In genomic region chr17:15746696-15747095, GRCm38 (mm10) we compare ENCODE assay signal across 22 mouse cellular contexts. TPM values are rescaled to one million over a fixed set of nuclear protein-coding genes. Genes with fewer than 3 reads are reported as not detected.
DNase-seq lines count a peak whose midpoint lies in the region; ATAC-seq and TF ChIP-seq lines count a peak whose summit lies in the region.
"Had no signal": no experiment of that assay in that cellular context is flagged by ENCODE, and none has a peak within 500 bp of the region (broad histone marks: within the 10 kb centered on the region; RNA-seq: fewer than 3 reads in every experiment).

No protein-coding gene starts in this region.

- DNase-seq in gastrocnemius, adult 2 months = peak; percentile 21
- DNase-seq in gastrocnemius, postnatal 36 days = no peak
- no peak for DNase-seq in limb, embryonic 10.5 days (ENCODE audit: low spot score)
- peak; percentile 29 for DNase-seq in ES-E14 (ENCODE audit: low read depth, low spot score)
- DNase-seq in stomach, postnatal 0 days (ENCODE audit: low spot score) = peak; percentile 39
- DNase-seq in spleen, postnatal 10 days (ENCODE audit: low spot score in 2 of 2) = no peak
- DNase-seq: adrenal gland, adult 8-10 months; adrenal gland, postnatal 36 days; cerebellum, adult 8-10 months; cerebellum, postnatal 14 days; embryo, embryonic 11 days; heart, adult 2 months; heart, postnatal 4 days; kidney, adult 2 months had no signal

- no peak overlapping the region for H3K4me2 ChIP-seq in limb, embryonic 12.5 days
- no peak overlapping the region for H3K4me2 ChIP-seq in stomach, postnatal 0 days (replicated peaks; ENCODE audit: low read depth)
- H3K4me2 ChIP-seq: embryonic facial prominence, embryonic 15.5 days; heart, embryonic 13.5 days; hindbrain, embryonic 13.5 days; intestine, embryonic 15.5 days had no signal

- H3K9me3 ChIP-seq in limb, embryonic 12.5 days = no peaks in the 10 kb centered on the region
- H3K9me3 ChIP-seq in limb, embryonic 10.5 days (replicated peaks) = no peaks in the 10 kb centered on the region
- H3K9me3 ChIP-seq in ES-E14 (ENCODE audit: control insufficient read depth, insufficient read depth, low read depth, low read length) = no peaks in the 10 kb centered on the region
- H3K9me3 ChIP-seq in stomach, postnatal 0 days (ENCODE audit: control insufficient read depth, low read length) = no peaks in the 10 kb centered on the region
- H3K9me3 ChIP-seq: embryonic facial prominence, embryonic 15.5 days; forebrain, embryonic 10.5 days; heart, embryonic 13.5 days; hindbrain, embryonic 13.5 days; intestine, embryonic 15.5 days had no signal

- no peaks in the 10 kb centered on the region for H3K27me3 ChIP-seq in limb, embryonic 12.5 days
- H3K27me3 ChIP-seq in limb, embryonic 10.5 days (ENCODE audit: low read depth, poor library complexity, severe bottlenecking) = no peaks in the 10 kb centered on the region
- H3K27me3 ChIP-seq in stomach, postnatal 0 days (ENCODE audit: control insufficient read depth, insufficient read depth, low read length) = no peaks in the 10 kb centered on the region
- H3K27me3 ChIP-seq: CH12.LX; embryonic facial prominence, embryonic 15.5 days; heart, embryonic 13.5 days; hindbrain, embryonic 13.5 days; intestine, embryonic 15.5 days had no signal

- peaks cover 80% of the 10 kb centered on the region for H3K36me3 ChIP-seq in limb, embryonic 12.5 days
- peaks cover 96% of the 10 kb centered on the region for H3K36me3 ChIP-seq in limb, embryonic 10.5 days
- H3K36me3 ChIP-seq in ES-E14 (ENCODE audit: control insufficient read depth, insufficient read depth, low read length, poor library complexity, severe bottlenecking) = peaks cover 13% of the 10 kb centered on the region
- peaks cover 16% of the 10 kb centered on the region for H3K36me3 ChIP-seq in stomach, postnatal 0 days (ENCODE audit: control insufficient read depth, insufficient read depth, low read length)

- H3K9ac ChIP-seq in limb, embryonic 12.5 days (replicated peaks) = no peak overlapping the region
- no peak overlapping the region for H3K9ac ChIP-seq in ES-E14 (ENCODE audit: insufficient read depth, low read depth, low read length, poor library complexity, severe bottlenecking)
- H3K9ac ChIP-seq in stomach, postnatal 0 days (ENCODE audit: low read length) = no peak overlapping the region
- H3K9ac ChIP-seq: embryonic facial prominence, embryonic 15.5 days; heart, embryonic 13.5 days; hindbrain, embryonic 13.5 days; intestine, embryonic 15.5 days had no signal

- in situ Hi-C loops in ES-E14 (cut with MboI; ENCODE audit: low sequenced_read_pairs in 2 of 2, unreplicated experiment in 2 of 2) = no loop called here

- no peak overlapping the region for H3K27ac ChIP-seq in gastrocnemius, adult 2 months
- H3K27ac ChIP-seq in limb, embryonic 12.5 days = no peak overlapping the region
- no peak overlapping the region for H3K27ac ChIP-seq in limb, embryonic 10.5 days
- H3K27ac ChIP-seq in ES-E14 (ENCODE audit: insufficient read depth, low read depth, low read length, poor library complexity, severe bottlenecking) = no peak overlapping the region; the same call in 1 of the 2 replicates
- no peak overlapping the region for H3K27ac ChIP-seq in stomach, postnatal 0 days (replicated peaks)
- H3K27ac ChIP-seq: embryonic facial prominence, embryonic 15.5 days; forebrain, embryonic 10.5 days; heart, adult 2 months; heart, embryonic 13.5 days; hindbrain, embryonic 13.5 days; intestine, embryonic 15.5 days had no signal

- TF ChIP-seq EP300 in stomach, postnatal 0 days (optimal IDR thresholded peaks at IDR 0.05) = no peak

- no peak for TF ChIP-seq CTCF in gastrocnemius, adult 2 months (IDR thresholded peaks at IDR 0.05)
- no peak for TF ChIP-seq CTCF in stomach, postnatal 0 days (IDR thresholded peaks at IDR 0.05; ENCODE audit: low read depth)

- ATAC-seq in limb, embryonic 12.5 days (ENCODE audit: insufficient number of reproducible peaks, insufficient read depth, low FRiP score, low TSS enrichment, low read depth) = 0 out of 2 replicates have a peak, but pooled peaks have one; percentile 66
- peak; percentile 79 for ATAC-seq in stomach, postnatal 0 days (ENCODE audit: low FRiP score, low TSS enrichment)
- ATAC-seq: intestine, embryonic 15.5 days had no signal

- no peak overlapping the region for H3K4me3 ChIP-seq in gastrocnemius, adult 2 months
- H3K4me3 ChIP-seq in limb, embryonic 12.5 days (replicated peaks) = no peak overlapping the region
- no peak overlapping the region for H3K4me3 ChIP-seq in limb, embryonic 10.5 days
- H3K4me3 ChIP-seq in ES-E14 (ENCODE audit: insufficient read depth in 1 of 2, low read depth in 1 of 2, low read length in 2 of 2, poor library complexity in 1 of 2, severe bottlenecking in 1 of 2) = no peak overlapping the region
- H3K4me3 ChIP-seq in stomach, postnatal 0 days (ENCODE audit: low read depth, low read length) = no peak overlapping the region
- H3K4me3 ChIP-seq: embryonic facial prominence, embryonic 15.5 days; erythroblast, embryonic 14.5 days; forebrain, embryonic 10.5 days; heart, adult 2 months; heart, embryonic 13.5 days; hindbrain, embryonic 13.5 days; intestine, embryonic 15.5 days had no signal

- WGBS in limb, embryonic 12.5 days = 76% methylated on average over 11 of the region's 11 CpGs
- WGBS in limb, embryonic 10.5 days = 88% methylated on average over 11 of the region's 11 CpGs
- 77% methylated on average over 11 of the region's 11 CpGs for whole genome bisulfite sequencing in stomach, postnatal 0 days

- intact Hi-C loops in gastrocnemius, adult 2 months (cut with DNase I) = no loop called here
- intact Hi-C loops in gastrocnemius, postnatal 36 days (cut with DNase I) = no loop called here

- H3K4me1 ChIP-seq in limb, embryonic 12.5 days (replicated peaks) = peaks cover 4% of the 10 kb centered on the region; the same call in 1 of the 2 replicates
- no peaks in the 10 kb centered on the region for H3K4me1 ChIP-seq in limb, embryonic 10.5 days
- H3K4me1 ChIP-seq in ES-E14 (ENCODE audit: control insufficient read depth in 2 of 2, insufficient read depth in 2 of 2, low read length in 2 of 2, poor library complexity in 1 of 2) = peaks cover 4% of the 10 kb centered on the region in 2 experiments; a peak in 1 of 4 replicates
- H3K4me1 ChIP-seq in stomach, postnatal 0 days (replicated peaks; ENCODE audit: control insufficient read depth, insufficient read depth) = no peaks in the 10 kb centered on the region
- H3K4me1 ChIP-seq: embryonic facial prominence, embryonic 15.5 days; forebrain, embryonic 10.5 days; hindbrain, embryonic 13.5 days; intestine, embryonic 15.5 days had no signal

TF ChIP-seq in ES-E14, 5 proteins besides CTCF, POLR2A, EP300 and RAD21:
- no peak for TF ChIP-seq CHD2 (IDR thresholded peaks at IDR 0.05; ENCODE audit: low read depth, low read length)
- no peak for TF ChIP-seq ZNF384 (IDR thresholded peaks at IDR 0.05; ENCODE audit: low read depth, low read length)
- no peak for TF ChIP-seq ZC3H11A (IDR thresholded peaks at IDR 0.05; ENCODE audit: borderline replicate concordance, low read depth, low read length)
- no peak for TF ChIP-seq HCFC1 (IDR thresholded peaks at IDR 0.05; ENCODE audit: borderline replicate concordance, insufficient read depth, low read length)
- no peak for TF ChIP-seq MAFK (IDR thresholded peaks at IDR 0.05; ENCODE audit: insufficient read depth, low read depth, low read length)

RNA-seq across cellular contexts. Expression of gene Chd1, which starts 41.9 kb away (rescaled TPM):
- total RNA-seq in gastrocnemius, adult 2 months (2021) = 10 to 100 TPM; 13.6 to 16.4 TPM
- 10 to 100 TPM; 11.4 to 11.7 TPM for total RNA-seq in gastrocnemius, postnatal 36 days (2021)
- polyA plus RNA-seq in limb, embryonic 12.5 days (2016; fragmentation: Nextera tagmentation; extraction: Ambion mirVana) = 48.6 and 51.1 TPM in 2 replicates
- 40.6 and 40.7 TPM in 2 replicates for polyA plus RNA-seq in limb, embryonic 10.5 days (2016; fragmentation: Nextera tagmentation; extraction: Ambion mirVana)
- 34.8 and 39.8 TPM in 2 replicates for total RNA-seq in ES-E14 (2012; rRNA removed)
- polyA plus RNA-seq in stomach, postnatal 0 days (2015; fragmentation: Nextera tagmentation; extraction: Ambion mirVana) = 13.0 and 13.4 TPM in 2 replicates

Comparison
In these comparisons a context has a peak if more than half of its experiments do, and no peak if none do; other contexts are left out.
1. DNase-seq: peak in gastrocnemius, adult 2 months (single experiment), ES-E14 (single experiment) and stomach, postnatal 0 days (single experiment); none in gastrocnemius, postnatal 36 days (0 of 2), limb, embryonic 10.5 days (single experiment) and spleen, postnatal 10 days (0 of 2).